Mouse (Mus musculus): ENCODE measurements around the gene Lingo2. TPM values are rescaled to one million over a fixed set of nuclear protein-coding genes. Genes with fewer than 3 reads are reported as not detected.

Gene Lingo2
- polyA plus RNA-seq, 1 experiment, result 19.7 TPM

GRCm38 (mm10) chr4:36576256-36576655 is 375.3 kb downstream of the Lingo2 start:
- TF ChIP-seq POLR2A (IDR thresholded peaks at IDR 0.05; ENCODE audit: extremely low read depth, insufficient read depth, low read length) (no peak), CTCF (IDR thresholded peaks at IDR 0.05; ENCODE audit: extremely low read depth, insufficient read depth, low read length) (no peak)
- H3K4me3 ChIP-seq (ENCODE audit: insufficient read depth, low read length), result no peak overlapping the region
- H3K27ac ChIP-seq (ENCODE audit: insufficient read depth, low read length), result no peak overlapping the region
- no peaks in the 10 kb centered on the region for H3K4me1 ChIP-seq (ENCODE audit: control insufficient read depth, insufficient read depth, low read length)

GRCm38 (mm10) chr4:36566544-36566943 is 385.0 kb downstream of the Lingo2 start:
- no peaks in the 10 kb centered on the region for H3K4me1 ChIP-seq (ENCODE audit: control insufficient read depth, insufficient read depth, low read length)
- TF ChIP-seq POLR2A (IDR thresholded peaks at IDR 0.05; ENCODE audit: extremely low read depth, insufficient read depth, low read length) (no peak), CTCF (IDR thresholded peaks at IDR 0.05; ENCODE audit: extremely low read depth, insufficient read depth, low read length) (no peak)
- H3K27ac ChIP-seq (ENCODE audit: insufficient read depth, low read length), result no peak overlapping the region
- H3K4me3 ChIP-seq (ENCODE audit: insufficient read depth, low read length), result no peak overlapping the region

DNA sequence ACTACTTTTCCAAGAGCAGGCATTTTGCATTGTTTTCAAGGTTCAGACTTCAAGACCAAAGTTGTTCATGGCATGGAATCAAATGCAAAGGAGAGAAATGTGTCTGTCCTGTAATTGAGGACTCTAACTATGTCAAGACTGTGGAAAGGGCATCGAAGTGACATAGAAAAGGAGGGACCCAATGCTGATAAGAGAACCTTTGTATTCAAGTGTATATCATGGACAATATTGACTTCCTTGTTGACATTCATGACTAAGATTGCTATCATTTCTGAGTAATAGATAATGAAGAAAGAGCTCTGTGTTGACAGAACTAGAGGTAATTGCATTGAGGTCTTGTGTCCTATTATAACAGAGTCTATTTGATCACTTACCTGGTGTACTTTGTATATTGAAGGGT is 390.6 kb downstream of the Lingo2 start:
- Histone ChIP-seq H3K4me1 (ENCODE audit: control insufficient read depth, insufficient read depth, low read length) (no peaks in the 10 kb centered on the region), H3K4me3 (ENCODE audit: insufficient read depth, low read length) (no peak overlapping the region)
- TF ChIP-seq CTCF (IDR thresholded peaks at IDR 0.05; ENCODE audit: extremely low read depth, insufficient read depth, low read length), result no peak
- no peak for TF ChIP-seq POLR2A (IDR thresholded peaks at IDR 0.05; ENCODE audit: extremely low read depth, insufficient read depth, low read length)

GRCm38 (mm10) chr4:36540664-36541360 is 410.7 kb downstream of the Lingo2 start:
- H3K4me3 ChIP-seq (ENCODE audit: insufficient read depth, low read length), result no peak overlapping the region
- no peaks in the 10 kb centered on the region for H3K4me1 ChIP-seq (ENCODE audit: control insufficient read depth, insufficient read depth, low read length)
- no peak for TF ChIP-seq POLR2A (IDR thresholded peaks at IDR 0.05; ENCODE audit: extremely low read depth, insufficient read depth, low read length)
- TF ChIP-seq CTCF (IDR thresholded peaks at IDR 0.05; ENCODE audit: extremely low read depth, insufficient read depth, low read length), result no peak
- H3K27ac ChIP-seq (ENCODE audit: insufficient read depth, low read length), result no peak overlapping the region

More for the DNA sequence above, 390.6 kb downstream of the Lingo2 start:
- H3K27ac ChIP-seq (ENCODE audit: insufficient read depth, low read length), result no peak overlapping the region

DNA sequence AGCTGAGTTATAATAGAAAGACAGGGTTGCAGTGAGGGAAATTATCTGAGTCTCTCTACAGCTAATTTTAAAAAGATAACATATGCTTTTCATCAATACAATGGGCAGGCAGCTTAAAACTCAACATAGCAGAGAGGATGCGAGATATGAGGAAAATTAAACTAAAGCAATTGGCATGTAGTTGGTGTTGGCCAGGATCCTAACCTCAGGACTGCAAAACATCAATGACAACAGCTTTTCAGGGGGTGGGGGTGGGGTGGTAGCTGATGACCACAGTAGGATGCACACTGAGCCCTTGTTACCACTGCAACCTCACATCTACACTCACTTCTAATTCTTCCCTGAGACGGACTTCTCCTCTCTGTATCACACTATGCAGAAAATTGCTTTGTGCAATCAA is 417.7 kb downstream of the Lingo2 start:
- no peak for TF ChIP-seq CTCF (IDR thresholded peaks at IDR 0.05; ENCODE audit: extremely low read depth, insufficient read depth, low read length)
- no peak for TF ChIP-seq POLR2A (IDR thresholded peaks at IDR 0.05; ENCODE audit: extremely low read depth, insufficient read depth, low read length)
- H3K4me3 ChIP-seq (ENCODE audit: insufficient read depth, low read length), result no peak overlapping the region
- no peak overlapping the region for H3K27ac ChIP-seq (ENCODE audit: insufficient read depth, low read length)
- no peaks in the 10 kb centered on the region for H3K4me1 ChIP-seq (ENCODE audit: control insufficient read depth, insufficient read depth, low read length)

DNA sequence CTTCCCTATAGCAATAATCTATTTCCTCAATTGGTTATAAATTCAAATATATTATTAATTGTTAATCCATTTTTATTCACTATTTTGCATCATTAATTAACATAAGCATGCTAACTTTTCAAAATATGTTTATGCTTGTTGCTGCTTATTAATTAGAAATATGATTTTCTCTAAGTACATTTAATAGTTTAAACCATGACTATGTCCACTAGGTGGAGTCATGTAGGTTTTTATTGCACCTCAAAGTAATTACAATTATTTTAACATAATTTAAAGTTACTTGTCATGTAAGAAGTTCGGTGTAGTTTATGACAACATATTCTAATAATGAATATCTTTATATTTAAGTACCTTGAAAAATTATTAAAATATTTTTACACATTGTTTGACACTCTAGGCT is 461.3 kb downstream of the Lingo2 start:
- Histone ChIP-seq H3K4me1 (ENCODE audit: control insufficient read depth, insufficient read depth, low read length) (no peaks in the 10 kb centered on the region), H3K4me3 (ENCODE audit: insufficient read depth, low read length) (no peak overlapping the region), H3K27ac (ENCODE audit: insufficient read depth, low read length) (no peak overlapping the region)
- TF ChIP-seq CTCF (IDR thresholded peaks at IDR 0.05; ENCODE audit: extremely low read depth, insufficient read depth, low read length) (no peak), POLR2A (IDR thresholded peaks at IDR 0.05; ENCODE audit: extremely low read depth, insufficient read depth, low read length) (no peak)

DNA sequence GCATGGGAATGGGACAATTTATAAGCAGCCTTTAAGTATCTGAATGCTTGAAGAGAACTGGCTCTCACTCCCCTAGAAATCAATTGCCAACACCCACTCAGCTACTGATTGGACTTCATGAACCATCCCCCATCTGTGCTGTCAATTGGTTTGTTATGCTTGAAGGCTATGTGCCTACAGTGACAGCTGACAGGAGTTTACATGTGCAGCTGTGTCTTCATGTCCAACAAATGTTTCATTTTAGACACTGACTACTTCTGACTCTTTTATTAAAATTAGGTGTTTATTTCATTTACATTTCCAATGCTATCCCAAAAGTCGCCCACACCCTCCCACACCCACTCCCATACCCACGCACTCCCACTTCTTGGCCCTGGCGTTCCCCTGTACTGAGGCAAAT is 516.3 kb downstream of the Lingo2 start:
- Histone ChIP-seq H3K4me1 (ENCODE audit: control insufficient read depth, insufficient read depth, low read length) (no peaks in the 10 kb centered on the region; the same call in 1 of the 2 replicates), H3K27ac (ENCODE audit: insufficient read depth, low read length) (no peak overlapping the region)
- TF ChIP-seq CTCF (IDR thresholded peaks at IDR 0.05; ENCODE audit: extremely low read depth, insufficient read depth, low read length), result no peak
- no peak for TF ChIP-seq POLR2A (IDR thresholded peaks at IDR 0.05; ENCODE audit: extremely low read depth, insufficient read depth, low read length)

GRCm38 (mm10) chr4:36426192-36426591 is 525.4 kb downstream of the Lingo2 start:
- Histone ChIP-seq H3K4me1 (ENCODE audit: control insufficient read depth, insufficient read depth, low read length) (no peaks in the 10 kb centered on the region), H3K27ac (ENCODE audit: insufficient read depth, low read length) (no peak overlapping the region), H3K4me3 (ENCODE audit: insufficient read depth, low read length) (no peak overlapping the region)
- TF ChIP-seq CTCF (IDR thresholded peaks at IDR 0.05; ENCODE audit: extremely low read depth, insufficient read depth, low read length) (no peak), POLR2A (IDR thresholded peaks at IDR 0.05; ENCODE audit: extremely low read depth, insufficient read depth, low read length) (no peak)

More for the DNA sequence above, 516.3 kb downstream of the Lingo2 start:
- no peak overlapping the region for H3K4me3 ChIP-seq (ENCODE audit: insufficient read depth, low read length)

DNA sequence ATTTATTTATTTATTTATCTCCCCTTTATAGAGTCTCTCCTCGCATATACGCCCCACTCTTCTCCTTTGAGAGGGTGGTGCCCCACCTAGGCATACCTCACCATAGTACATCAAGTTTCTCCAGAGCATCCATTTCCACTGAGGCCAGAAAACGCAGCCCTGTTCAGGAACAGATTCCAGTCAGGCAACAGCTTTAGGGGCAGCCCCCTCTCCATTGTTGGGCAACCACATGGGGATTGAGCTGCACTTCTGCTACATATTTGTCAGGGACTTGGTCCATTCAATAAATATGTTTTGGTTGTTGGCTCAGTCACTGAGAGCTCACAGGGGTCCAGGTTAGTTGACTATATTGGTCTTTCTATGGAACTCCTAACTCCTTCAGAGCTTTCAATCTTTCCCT is 544.2 kb downstream of the Lingo2 start:
- no peak overlapping the region for H3K27ac ChIP-seq (ENCODE audit: insufficient read depth, low read length)
- H3K4me3 ChIP-seq (ENCODE audit: insufficient read depth, low read length), result no peak overlapping the region
- no peaks in the 10 kb centered on the region for H3K4me1 ChIP-seq (ENCODE audit: control insufficient read depth, insufficient read depth, low read length)
- TF ChIP-seq POLR2A (IDR thresholded peaks at IDR 0.05; ENCODE audit: extremely low read depth, insufficient read depth, low read length), result no peak
- TF ChIP-seq CTCF (IDR thresholded peaks at IDR 0.05; ENCODE audit: extremely low read depth, insufficient read depth, low read length), result no peak

DNA sequence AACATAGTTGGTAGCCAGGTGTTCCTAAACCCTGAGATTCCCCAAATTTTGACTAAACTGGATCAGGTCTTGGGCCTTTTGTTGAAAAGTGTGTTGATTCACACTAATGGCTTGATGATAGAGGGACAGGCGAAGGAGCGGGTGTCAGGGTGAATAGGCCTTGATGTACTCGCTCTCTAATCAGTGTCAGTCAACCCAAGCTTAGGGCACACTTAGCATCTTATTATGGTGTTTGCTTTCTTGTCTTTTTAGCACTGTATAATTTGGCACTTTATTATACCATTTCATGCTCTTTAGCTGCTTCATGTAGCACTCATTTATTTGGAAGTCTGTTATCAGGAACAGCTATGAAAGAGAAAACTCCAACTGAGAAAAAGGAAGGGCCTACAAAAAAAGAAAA is 582.6 kb downstream of the Lingo2 start:
- H3K4me1 ChIP-seq (ENCODE audit: control insufficient read depth, insufficient read depth, low read length), result no peaks in the 10 kb centered on the region
- H3K4me3 ChIP-seq (ENCODE audit: insufficient read depth, low read length), result no peak overlapping the region

More for the DNA sequence above, 582.6 kb downstream of the Lingo2 start:
- no peak overlapping the region for H3K27ac ChIP-seq (ENCODE audit: insufficient read depth, low read length)
- TF ChIP-seq CTCF (IDR thresholded peaks at IDR 0.05; ENCODE audit: extremely low read depth, insufficient read depth, low read length), result no peak
- TF ChIP-seq POLR2A (IDR thresholded peaks at IDR 0.05; ENCODE audit: extremely low read depth, insufficient read depth, low read length), result no peak

Measured in cortical plate, adult 2 months (tissue).